In genomic region chr19:6979001-6979479, GRCm38 (mm10) we compare ENCODE assay signal across 8 mouse cellular contexts. TPM values are rescaled to one million over a fixed set of nuclear protein-coding genes. Genes with fewer than 3 reads are reported as not detected.
DNase-seq lines count a peak whose midpoint lies in the region; ATAC-seq and TF ChIP-seq lines count a peak whose summit lies in the region.

No protein-coding gene starts in this region.

- DNase-seq in layer of hippocampus, adult 2 months (ENCODE audit: low spot score in 2 of 2) = no peak
- DNase-seq in layer of hippocampus, postnatal 25 days (ENCODE audit: extremely low spot score in 1 of 2, low spot score in 1 of 2) = no peak
- DNase-seq in Muller cell, postnatal 12 days (ENCODE audit: inconsistent ontology term) = peak; percentile 59
- no peak for DNase-seq in embryonic facial prominence, embryonic 11.5 days (ENCODE audit: low spot score)
- no peak for DNase-seq in hindbrain, postnatal 0 days (ENCODE audit: low spot score)
- DNase-seq in urinary bladder, postnatal 10 days (ENCODE audit: low spot score) = no peak

- H3K9me3 ChIP-seq in embryonic facial prominence, embryonic 11.5 days (replicated peaks; ENCODE audit: control insufficient read depth, low read length) = no peaks in the 10 kb centered on the region
- H3K9me3 ChIP-seq in hindbrain, postnatal 0 days (ENCODE audit: low read length) = no peaks in the 10 kb centered on the region
- H3K9me3 ChIP-seq in liver, embryonic 12.5 days (replicated peaks) = no peaks in the 10 kb centered on the region
- H3K9me3 ChIP-seq in stomach, embryonic 15.5 days = no peaks in the 10 kb centered on the region

- H3K27me3 ChIP-seq in embryonic facial prominence, embryonic 11.5 days (ENCODE audit: control insufficient read depth, insufficient read depth, low read length) = no peaks in the 10 kb centered on the region
- no peaks in the 10 kb centered on the region for H3K27me3 ChIP-seq in hindbrain, postnatal 0 days (ENCODE audit: insufficient read depth, low read length)
- no peaks in the 10 kb centered on the region for H3K27me3 ChIP-seq in liver, embryonic 12.5 days (replicated peaks)
- no peaks in the 10 kb centered on the region for H3K27me3 ChIP-seq in stomach, embryonic 15.5 days (replicated peaks)

- H3K27ac ChIP-seq in layer of hippocampus, adult 2 months = peak overlapping the region; percentile 98
- no peak overlapping the region for H3K27ac ChIP-seq in embryonic facial prominence, embryonic 11.5 days (replicated peaks; ENCODE audit: low read depth, low read length)
- H3K27ac ChIP-seq in hindbrain, postnatal 0 days = peak overlapping the region; percentile 96
- peak overlapping the region; percentile 94 for H3K27ac ChIP-seq in liver, embryonic 12.5 days
- H3K27ac ChIP-seq in stomach, embryonic 15.5 days = peak overlapping the region; percentile 95

- H3K9ac ChIP-seq in embryonic facial prominence, embryonic 11.5 days (replicated peaks; ENCODE audit: low read length) = peak overlapping the region; percentile 56
- peak overlapping the region; percentile 79 for H3K9ac ChIP-seq in hindbrain, postnatal 0 days (replicated peaks; ENCODE audit: low read length)
- peak overlapping the region; percentile 89 for H3K9ac ChIP-seq in liver, embryonic 12.5 days
- H3K9ac ChIP-seq in stomach, embryonic 15.5 days = peak overlapping the region; percentile 58

- peak overlapping the region; percentile 75 for H3K4me3 ChIP-seq in layer of hippocampus, adult 2 months
- peak overlapping the region; percentile 61 for H3K4me3 ChIP-seq in embryonic facial prominence, embryonic 11.5 days (ENCODE audit: low read depth, low read length)
- peak overlapping the region; percentile 68 for H3K4me3 ChIP-seq in hindbrain, postnatal 0 days (ENCODE audit: low read length)
- H3K4me3 ChIP-seq in liver, embryonic 12.5 days = peak overlapping the region; percentile 82
- H3K4me3 ChIP-seq in stomach, embryonic 15.5 days (replicated peaks) = peak overlapping the region; percentile 75

- WGBS in embryonic facial prominence, embryonic 11.5 days = 10% methylated on average over 11 of the region's 11 CpGs
- WGBS in hindbrain, postnatal 0 days = 9% methylated on average over 11 of the region's 11 CpGs
- WGBS in liver, embryonic 12.5 days (ENCODE audit: insufficient replicate concordance) = 5% methylated on average over 11 of the region's 11 CpGs
- WGBS in stomach, embryonic 15.5 days = 9% methylated on average over 11 of the region's 11 CpGs

- TF ChIP-seq CTCF in layer of hippocampus, adult 2 months (conservative IDR thresholded peaks at IDR 0.05) = no peak
- TF ChIP-seq CTCF in hindbrain, postnatal 0 days (IDR thresholded peaks at IDR 0.05; ENCODE audit: low read depth) = no peak

- no peaks in the 10 kb centered on the region; the same call in 1 of the 2 replicates for H3K4me1 ChIP-seq in embryonic facial prominence, embryonic 11.5 days (ENCODE audit: control insufficient read depth, insufficient read depth, low read length)
- H3K4me1 ChIP-seq in hindbrain, postnatal 0 days (ENCODE audit: insufficient read depth, low read length) = peaks cover 30% of the 10 kb centered on the region
- H3K4me1 ChIP-seq in liver, embryonic 12.5 days = peaks cover 69% of the 10 kb centered on the region
- peaks cover 39% of the 10 kb centered on the region for H3K4me1 ChIP-seq in stomach, embryonic 15.5 days

- no peaks in the 10 kb centered on the region for H3K36me3 ChIP-seq in embryonic facial prominence, embryonic 11.5 days (replicated peaks; ENCODE audit: control insufficient read depth, insufficient read depth, low read depth, low read length)
- H3K36me3 ChIP-seq in hindbrain, postnatal 0 days (ENCODE audit: insufficient read depth, low read length) = peaks cover 14% of the 10 kb centered on the region; the same call in 1 of the 2 replicates
- peaks cover 48% of the 10 kb centered on the region for H3K36me3 ChIP-seq in liver, embryonic 12.5 days
- H3K36me3 ChIP-seq in stomach, embryonic 15.5 days = peaks cover 20% of the 10 kb centered on the region; the same call in 1 of the 2 replicates

- no peak for ATAC-seq in embryonic facial prominence, embryonic 11.5 days (replicated peaks; ENCODE audit: insufficient number of reproducible peaks, low FRiP score, low TSS enrichment, low read depth)
- ATAC-seq in hindbrain, postnatal 0 days = no peak
- ATAC-seq in liver, embryonic 12.5 days = no peak
- ATAC-seq in stomach, embryonic 15.5 days (ENCODE audit: insufficient read depth, low FRiP score, low read depth) = no peak

- H3K4me2 ChIP-seq in embryonic facial prominence, embryonic 11.5 days (ENCODE audit: low read depth, low read length) = peak overlapping the region; percentile 82
- H3K4me2 ChIP-seq in hindbrain, postnatal 0 days (ENCODE audit: low read depth, low read length) = peak overlapping the region; percentile 76
- H3K4me2 ChIP-seq in liver, embryonic 12.5 days = peak overlapping the region; percentile 98
- H3K4me2 ChIP-seq in stomach, embryonic 15.5 days = peak overlapping the region; percentile 89

RNA-seq across cellular contexts. Expression of gene Fkbp2, which starts 1.3 kb away (rescaled TPM):
- 10 to 100 TPM; 81.1 to 83.7 TPM for total RNA-seq in layer of hippocampus, adult 2 months (2021)
- total RNA-seq in layer of hippocampus, postnatal 25 days (2021) = 10 to 100 TPM; 88.6 to 93.9 TPM
- 65.1 and 65.2 TPM in 2 replicates for polyA plus RNA-seq in embryonic facial prominence, embryonic 11.5 days (2014; fragmentation: Nextera tagmentation; extraction: Ambion mirVana)
- 8.3 and 29.2 TPM in 2 replicates for total RNA-seq in hindbrain, postnatal 0 days (2014; rRNA removed)
- polyA plus RNA-seq in hindbrain, postnatal 0 days (2015; fragmentation: Nextera tagmentation; extraction: Ambion mirVana) = 169 and 177 TPM in 2 replicates
- polyA plus RNA-seq in liver, embryonic 12.5 days (2016; fragmentation: Nextera tagmentation; extraction: Ambion mirVana) = 91.7 and 92.0 TPM in 2 replicates
- polyA plus RNA-seq in stomach, embryonic 15.5 days (2015; fragmentation: Nextera tagmentation; extraction: Ambion mirVana) = 156 and 163 TPM in 2 replicates

RNA-seq across cellular contexts. Expression of gene Plcb3, which starts 2.8 kb away (rescaled TPM):
- 10 to 100 TPM; 14.8 to 17.4 TPM for total RNA-seq in layer of hippocampus, adult 2 months (2021)
- total RNA-seq in layer of hippocampus, postnatal 25 days (2021) = 10 to 100 TPM; 14.8 to 16.0 TPM
- 22.6 and 26.8 TPM in 2 replicates for polyA plus RNA-seq in embryonic facial prominence, embryonic 11.5 days (2014; fragmentation: Nextera tagmentation; extraction: Ambion mirVana)
- total RNA-seq in hindbrain, postnatal 0 days (2014; rRNA removed) = 18.5 and 23.1 TPM in 2 replicates
- polyA plus RNA-seq in hindbrain, postnatal 0 days (2015; fragmentation: Nextera tagmentation; extraction: Ambion mirVana) = 11.1 and 14.4 TPM in 2 replicates
- 13.6 and 14.4 TPM in 2 replicates for polyA plus RNA-seq in liver, embryonic 12.5 days (2016; fragmentation: Nextera tagmentation; extraction: Ambion mirVana)
- 81.3 and 92.2 TPM in 2 replicates for polyA plus RNA-seq in stomach, embryonic 15.5 days (2015; fragmentation: Nextera tagmentation; extraction: Ambion mirVana)

RNA-seq across cellular contexts. Expression of gene Ppp1r14b, which starts 4.3 kb away (rescaled TPM):
- total RNA-seq in layer of hippocampus, adult 2 months (2021) = 10 to 100 TPM; 68.2 to 71.4 TPM
- total RNA-seq in layer of hippocampus, postnatal 25 days (2021) = 10 to 100 TPM; 63.3 to 69.8 TPM
- polyA plus RNA-seq in embryonic facial prominence, embryonic 11.5 days (2014; fragmentation: Nextera tagmentation; extraction: Ambion mirVana) = 247 and 268 TPM in 2 replicates
- 150 and 155 TPM in 2 replicates for total RNA-seq in hindbrain, postnatal 0 days (2014; rRNA removed)
- polyA plus RNA-seq in hindbrain, postnatal 0 days (2015; fragmentation: Nextera tagmentation; extraction: Ambion mirVana) = 198 and 210 TPM in 2 replicates
- polyA plus RNA-seq in liver, embryonic 12.5 days (2016; fragmentation: Nextera tagmentation; extraction: Ambion mirVana) = 153 and 155 TPM in 2 replicates
- polyA plus RNA-seq in stomach, embryonic 15.5 days (2015; fragmentation: Nextera tagmentation; extraction: Ambion mirVana) = 165 and 184 TPM in 2 replicates

RNA-seq across cellular contexts. Expression of gene Vegfb, which starts 8.4 kb away (rescaled TPM):
- total RNA-seq in layer of hippocampus, adult 2 months (2021) = 10 to 100 TPM; 85.2 to 88.0 TPM
- 10 to 100 TPM; 83.2 to 85.2 TPM for total RNA-seq in layer of hippocampus, postnatal 25 days (2021)
- polyA plus RNA-seq in embryonic facial prominence, embryonic 11.5 days (2014; fragmentation: Nextera tagmentation; extraction: Ambion mirVana) = 26.7 and 30.5 TPM in 2 replicates
- total RNA-seq in hindbrain, postnatal 0 days (2014; rRNA removed) = 40.5 and 40.9 TPM in 2 replicates
- 90.8 and 92.3 TPM in 2 replicates for polyA plus RNA-seq in hindbrain, postnatal 0 days (2015; fragmentation: Nextera tagmentation; extraction: Ambion mirVana)
- 23.2 and 23.3 TPM in 2 replicates for polyA plus RNA-seq in liver, embryonic 12.5 days (2016; fragmentation: Nextera tagmentation; extraction: Ambion mirVana)
- 43.9 and 44.8 TPM in 2 replicates for polyA plus RNA-seq in stomach, embryonic 15.5 days (2015; fragmentation: Nextera tagmentation; extraction: Ambion mirVana)

RNA-seq across cellular contexts. Expression of gene Dnajc4, which starts 13.3 kb away (rescaled TPM):
- 10 to 100 TPM; 26.1 to 27.6 TPM for total RNA-seq in layer of hippocampus, adult 2 months (2021)
- 10 to 100 TPM; 21.9 to 23.5 TPM for total RNA-seq in layer of hippocampus, postnatal 25 days (2021)
- 16.1 and 18.0 TPM in 2 replicates for polyA plus RNA-seq in embryonic facial prominence, embryonic 11.5 days (2014; fragmentation: Nextera tagmentation; extraction: Ambion mirVana)
- total RNA-seq in hindbrain, postnatal 0 days (2014; rRNA removed) = 13.5 and 28.3 TPM in 2 replicates
- polyA plus RNA-seq in hindbrain, postnatal 0 days (2015; fragmentation: Nextera tagmentation; extraction: Ambion mirVana) = 25.6 and 29.5 TPM in 2 replicates
- 12.1 and 12.7 TPM in 2 replicates for polyA plus RNA-seq in liver, embryonic 12.5 days (2016; fragmentation: Nextera tagmentation; extraction: Ambion mirVana)
- polyA plus RNA-seq in stomach, embryonic 15.5 days (2015; fragmentation: Nextera tagmentation; extraction: Ambion mirVana) = 26.4 and 28.2 TPM in 2 replicates
